Mouse (Mus musculus): ENCODE measurements around the gene Rps15a. TPM values are rescaled to one million over a fixed set of nuclear protein-coding genes. Genes with fewer than 3 reads are reported as not detected.

The Rps15a gene
- polyA plus RNA-seq, 1 experiment = 2,212 TPM

DNA sequence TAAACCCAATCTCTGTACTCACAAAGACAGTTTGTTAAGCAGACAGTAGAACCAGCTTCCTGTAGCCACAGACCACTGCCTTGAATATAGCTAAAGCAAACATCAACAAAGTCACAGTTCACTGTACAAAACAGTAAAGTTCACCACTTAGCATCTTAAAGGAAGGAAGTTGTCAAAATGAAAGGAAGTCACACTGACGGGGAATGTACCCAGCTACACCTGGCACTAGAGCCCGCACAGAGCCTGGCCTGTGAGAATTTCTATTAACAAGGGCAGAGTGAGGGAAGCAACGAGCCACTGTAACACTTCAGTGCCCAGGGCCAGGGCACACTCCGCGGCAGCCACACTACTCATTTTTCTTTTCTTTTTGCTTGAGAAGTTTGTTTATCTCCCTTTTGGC is 4.0 kb upstream of the Rps15a start:
- no peak for TF ChIP-seq USF1 (IDR thresholded peaks at IDR 0.05; ENCODE audit: low read depth)
- TF ChIP-seq MAX (IDR thresholded peaks at IDR 0.05) = no peak
- TF ChIP-seq MYOD1 (IDR thresholded peaks at IDR 0.05; ENCODE audit: control insufficient read depth, insufficient read length, low read depth) = no peak
- no peak for TF ChIP-seq CEBPB (IDR thresholded peaks at IDR 0.05; ENCODE audit: low read depth)
- no peak for TF ChIP-seq CTCF (IDR thresholded peaks at IDR 0.05; ENCODE audit: control insufficient read depth, insufficient read depth, insufficient read length)
- no peak for TF ChIP-seq MYOG (IDR thresholded peaks at IDR 0.05; ENCODE audit: control insufficient read depth, extremely low read depth, insufficient read length)
- TF ChIP-seq FOSL1 (IDR thresholded peaks at IDR 0.05; ENCODE audit: insufficient read depth, low read length, poor library complexity, severe bottlenecking) = no peak
- H3K4me3 ChIP-seq (ENCODE audit: insufficient read depth, poor library complexity, severe bottlenecking) = no peak overlapping the region
- H3K27me3 ChIP-seq (ENCODE audit: control insufficient read depth, insufficient read depth, insufficient read length) = no peaks in the 10 kb centered on the region
- H3K36me3 ChIP-seq (ENCODE audit: control insufficient read depth, insufficient read depth) = peaks cover 52% of the 10 kb centered on the region
- H3K79me3 ChIP-seq (ENCODE audit: low read depth) = peaks cover 29% of the 10 kb centered on the region
- H3K79me2 ChIP-seq (ENCODE audit: control insufficient read depth, insufficient read depth) = peaks cover 45% of the 10 kb centered on the region
- H3ac ChIP-seq (ENCODE audit: control insufficient read depth, insufficient read length, low read depth) = no peak overlapping the region

DNA sequence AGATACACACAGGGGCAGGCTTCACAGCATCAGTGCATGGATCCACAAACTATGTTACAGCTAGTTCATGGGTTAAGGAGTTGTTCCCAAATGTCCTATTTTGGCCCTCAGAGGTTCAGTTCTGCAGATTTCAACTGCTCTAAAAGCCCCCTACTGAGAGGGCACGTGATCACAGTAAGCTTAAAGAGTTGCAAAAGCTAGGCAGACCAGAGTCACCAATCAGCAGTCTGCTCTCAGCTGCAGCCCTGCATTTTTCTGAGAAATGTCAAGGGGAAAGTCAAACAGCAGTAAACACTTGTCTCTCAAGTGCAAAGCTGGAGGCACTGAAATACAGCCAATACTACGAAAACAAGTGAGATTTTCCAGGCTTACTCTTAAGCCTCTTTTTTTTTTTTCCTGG is 3.2 kb upstream of the Rps15a start:
- peak; percentile 28 for TF ChIP-seq USF1 (IDR thresholded peaks at IDR 0.05; ENCODE audit: low read depth)
- TF ChIP-seq MAX (IDR thresholded peaks at IDR 0.05) = no peak
- Histone ChIP-seq H3K79me3 (ENCODE audit: low read depth) (peaks cover 33% of the 10 kb centered on the region), H3ac (ENCODE audit: control insufficient read depth, insufficient read length, low read depth) (no peak overlapping the region), H3K36me3 (ENCODE audit: control insufficient read depth, insufficient read depth) (peaks cover 58% of the 10 kb centered on the region), H3K79me2 (ENCODE audit: control insufficient read depth, insufficient read depth) (peaks cover 46% of the 10 kb centered on the region), H3K27me3 (ENCODE audit: control insufficient read depth, insufficient read depth, insufficient read length) (no peaks in the 10 kb centered on the region), H3K4me3 (ENCODE audit: insufficient read depth, poor library complexity, severe bottlenecking) (no peak overlapping the region)

DNA sequence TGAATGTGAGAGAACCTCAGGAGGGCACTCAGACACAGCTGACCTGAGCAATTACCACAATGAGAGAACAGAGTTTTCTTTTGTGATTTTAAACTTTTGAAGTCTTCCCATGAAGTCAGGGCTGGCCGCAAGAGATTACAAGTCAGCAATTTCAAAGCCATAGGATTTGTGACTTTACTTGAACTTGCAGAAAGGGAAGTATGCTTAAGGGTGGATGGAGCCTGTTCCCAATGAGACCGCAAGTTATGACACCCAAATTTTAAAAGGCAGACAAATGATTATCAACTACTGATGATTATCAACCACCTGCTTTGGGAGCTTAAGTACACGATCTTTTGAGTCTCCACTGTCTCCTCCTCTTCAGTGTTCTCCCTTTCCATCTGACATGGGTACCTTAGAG is 2.4 kb upstream of the Rps15a start:
- H3K79me2 ChIP-seq (ENCODE audit: control insufficient read depth, insufficient read depth) = peaks cover 46% of the 10 kb centered on the region
- H3ac ChIP-seq (ENCODE audit: control insufficient read depth, insufficient read length, low read depth) = no peak overlapping the region
- H3K27me3 ChIP-seq (ENCODE audit: control insufficient read depth, insufficient read depth, insufficient read length) = no peaks in the 10 kb centered on the region
- no peak overlapping the region for H3K4me3 ChIP-seq (ENCODE audit: insufficient read depth, poor library complexity, severe bottlenecking)
- TF ChIP-seq CEBPB (IDR thresholded peaks at IDR 0.05; ENCODE audit: low read depth) = no peak
- TF ChIP-seq CTCF (IDR thresholded peaks at IDR 0.05; ENCODE audit: control insufficient read depth, insufficient read depth, insufficient read length) = no peak
- TF ChIP-seq MYOG (IDR thresholded peaks at IDR 0.05; ENCODE audit: control insufficient read depth, extremely low read depth, insufficient read length) = no peak
- TF ChIP-seq FOSL1 (IDR thresholded peaks at IDR 0.05; ENCODE audit: insufficient read depth, low read length, poor library complexity, severe bottlenecking) = no peak
- peaks cover 60% of the 10 kb centered on the region for H3K36me3 ChIP-seq (ENCODE audit: control insufficient read depth, insufficient read depth)
- peaks cover 33% of the 10 kb centered on the region for H3K79me3 ChIP-seq (ENCODE audit: low read depth)

- H3K79me2 ChIP-seq (ENCODE audit: control insufficient read depth, insufficient read depth) = peaks cover 46% of the 10 kb centered on the region
- peaks cover 35% of the 10 kb centered on the region for H3K79me3 ChIP-seq (ENCODE audit: low read depth)
- H3K27me3 ChIP-seq (ENCODE audit: control insufficient read depth, insufficient read depth, insufficient read length) = no peaks in the 10 kb centered on the region
- no peak overlapping the region for H3ac ChIP-seq (ENCODE audit: control insufficient read depth, insufficient read length, low read depth)
- H3K4me3 ChIP-seq (ENCODE audit: insufficient read depth, poor library complexity, severe bottlenecking) = no peak overlapping the region
- peaks cover 64% of the 10 kb centered on the region for H3K36me3 ChIP-seq (ENCODE audit: control insufficient read depth, insufficient read depth)
- no peak for TF ChIP-seq MAX (IDR thresholded peaks at IDR 0.05)
- no peak for TF ChIP-seq CTCF (IDR thresholded peaks at IDR 0.05; ENCODE audit: control insufficient read depth, insufficient read depth, insufficient read length)
- TF ChIP-seq FOSL1 (IDR thresholded peaks at IDR 0.05; ENCODE audit: insufficient read depth, low read length, poor library complexity, severe bottlenecking) = no peak
- TF ChIP-seq USF1 (IDR thresholded peaks at IDR 0.05; ENCODE audit: low read depth) = no peak
- no peak for TF ChIP-seq CEBPB (IDR thresholded peaks at IDR 0.05; ENCODE audit: low read depth)
- no peak for TF ChIP-seq MYOG (IDR thresholded peaks at IDR 0.05; ENCODE audit: control insufficient read depth, extremely low read depth, insufficient read length)
- no peak for TF ChIP-seq MYOD1 (IDR thresholded peaks at IDR 0.05; ENCODE audit: control insufficient read depth, insufficient read length, low read depth)
These were observed 1.7 kb upstream of the Rps15a start for GRCm38 (mm10) chr7:118117539-118118210.

DNA sequence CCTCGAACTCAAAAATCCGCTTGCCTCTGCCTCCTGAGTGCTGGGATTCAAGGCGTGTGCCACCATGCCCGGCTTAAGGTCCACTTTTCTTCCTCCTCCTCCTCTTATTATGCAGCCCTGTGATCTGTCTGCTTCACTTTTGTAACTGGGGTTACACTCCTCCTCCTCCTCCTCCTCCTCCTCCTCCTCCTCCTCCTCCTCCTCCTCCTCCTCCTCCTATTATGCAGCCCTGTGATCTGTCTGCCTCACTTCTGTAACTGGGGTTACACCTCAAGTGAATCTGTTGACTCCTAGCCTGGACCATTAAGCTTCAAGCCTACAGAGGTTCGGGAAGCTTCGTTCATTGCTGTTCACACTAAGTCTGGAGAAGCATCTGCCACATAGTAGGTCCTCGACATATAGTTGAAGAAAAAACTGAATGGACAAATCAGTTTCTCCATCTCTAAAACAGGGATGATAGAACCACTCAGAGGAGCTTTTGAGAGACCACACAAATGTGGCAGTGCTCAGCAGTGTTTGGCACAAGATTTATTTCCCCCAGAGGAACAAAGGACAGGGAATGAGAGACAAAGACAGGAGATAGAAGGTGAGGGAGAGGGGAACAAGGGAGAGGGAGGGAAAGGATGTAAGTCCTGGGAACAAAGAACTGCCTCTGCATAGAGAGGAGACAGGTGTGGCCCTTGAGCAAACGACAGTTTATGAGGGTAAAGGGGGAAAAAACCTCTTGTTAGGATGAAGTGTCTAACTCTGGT is 975 bp upstream of the Rps15a start:
- no peak overlapping the region for H3ac ChIP-seq (ENCODE audit: control insufficient read depth, insufficient read length, low read depth)
- peaks cover 68% of the 10 kb centered on the region for H3K36me3 ChIP-seq (ENCODE audit: control insufficient read depth, insufficient read depth)
- H3K27me3 ChIP-seq (ENCODE audit: control insufficient read depth, insufficient read depth, insufficient read length) = no peaks in the 10 kb centered on the region
- no peak for TF ChIP-seq MYOG (IDR thresholded peaks at IDR 0.05; ENCODE audit: control insufficient read depth, extremely low read depth, insufficient read length)
- TF ChIP-seq USF1 (IDR thresholded peaks at IDR 0.05; ENCODE audit: low read depth) = no peak
- TF ChIP-seq MAX (IDR thresholded peaks at IDR 0.05) = no peak
- no peak for TF ChIP-seq CEBPB (IDR thresholded peaks at IDR 0.05; ENCODE audit: low read depth)
- TF ChIP-seq MYOD1 (IDR thresholded peaks at IDR 0.05; ENCODE audit: control insufficient read depth, insufficient read length, low read depth) = no peak
- H3K79me3 ChIP-seq (ENCODE audit: low read depth) = peaks cover 40% of the 10 kb centered on the region
- peaks cover 46% of the 10 kb centered on the region for H3K79me2 ChIP-seq (ENCODE audit: control insufficient read depth, insufficient read depth)
- H3K4me3 ChIP-seq (ENCODE audit: insufficient read depth, poor library complexity, severe bottlenecking) = no peak overlapping the region

GRCm38 (mm10) chr7:118115533-118115876 is 483 bp downstream of the Rps15a start:
- peak overlapping the region; percentile 93 for H3ac ChIP-seq (ENCODE audit: control insufficient read depth, insufficient read length, low read depth)
- no peak for TF ChIP-seq CEBPB (IDR thresholded peaks at IDR 0.05; ENCODE audit: low read depth)
- TF ChIP-seq CTCF (IDR thresholded peaks at IDR 0.05; ENCODE audit: control insufficient read depth, insufficient read depth, insufficient read length) = no peak
- TF ChIP-seq MAX (IDR thresholded peaks at IDR 0.05) = no peak
- no peak for TF ChIP-seq MYOG (IDR thresholded peaks at IDR 0.05; ENCODE audit: control insufficient read depth, extremely low read depth, insufficient read length)
- no peak for TF ChIP-seq FOSL1 (IDR thresholded peaks at IDR 0.05; ENCODE audit: insufficient read depth, low read length, poor library complexity, severe bottlenecking)
- TF ChIP-seq USF1 (IDR thresholded peaks at IDR 0.05; ENCODE audit: low read depth) = no peak
- TF ChIP-seq MYOD1 (IDR thresholded peaks at IDR 0.05; ENCODE audit: control insufficient read depth, insufficient read length, low read depth) = no peak
- H3K27me3 ChIP-seq (ENCODE audit: control insufficient read depth, insufficient read depth, insufficient read length) = no peaks in the 10 kb centered on the region
- H3K36me3 ChIP-seq (ENCODE audit: control insufficient read depth, insufficient read depth) = peaks cover 71% of the 10 kb centered on the region
- H3K4me3 ChIP-seq (ENCODE audit: insufficient read depth, poor library complexity, severe bottlenecking) = peak overlapping the region; percentile 80
- peaks cover 56% of the 10 kb centered on the region for H3K79me2 ChIP-seq (ENCODE audit: control insufficient read depth, insufficient read depth)
- H3K79me3 ChIP-seq (ENCODE audit: low read depth) = peaks cover 54% of the 10 kb centered on the region

All from C2C12 (cell line).